Mouse (Mus musculus): ENCODE results near the gene Lsg1.

Gene Lsg1

GRCm38 (mm10) chr16:30600431-30601045 is 13.1 kb upstream of the Lsg1 start:
- DNase-seq (ENCODE audit: low spot score) = peak; percentile 27

- peak; percentile 77 for DNase-seq (ENCODE audit: low spot score)
Measured at GRCm38 (mm10) chr16:30599491-30600268, 12.3 kb upstream of the Lsg1 start, which contains the start of gene Fam43a. TSS of gene Fam43a (plus strand) at chr16:30599723.

GRCm38 (mm10) chr16:30596959-30597681 is 9.7 kb upstream of the Lsg1 start:
- DNase-seq (ENCODE audit: low spot score) = peak; percentile 68

GRCm38 (mm10) chr16:30595835-30596557 is 8.6 kb upstream of the Lsg1 start:
- no peak for DNase-seq (ENCODE audit: low spot score)

- DNase-seq (ENCODE audit: low spot score) = no peak
Measured at GRCm38 (mm10) chr16:30595356-30595755, 8.0 kb upstream of the Lsg1 start.

GRCm38 (mm10) chr16:30591990-30592389 is 4.6 kb upstream of the Lsg1 start:
- DNase-seq (ENCODE audit: low spot score) = no peak

GRCm38 (mm10) chr16:30590264-30591209 is 3.1 kb upstream of the Lsg1 start:
- DNase-seq (ENCODE audit: low spot score) = no peak

GRCm38 (mm10) chr16:30586935-30587493 is 378 bp downstream of the Lsg1 start:
- peak; percentile 57 for DNase-seq (ENCODE audit: low spot score)

- no peak for DNase-seq (ENCODE audit: low spot score)
Measured at GRCm38 (mm10) chr16:30580765-30581164, 6.6 kb downstream of the Lsg1 start.

- no peak for DNase-seq (ENCODE audit: low spot score)
Measured at GRCm38 (mm10) chr16:30576392-30576791, 11.0 kb downstream of the Lsg1 start.

- no peak for DNase-seq (ENCODE audit: low spot score)
Measured at GRCm38 (mm10) chr16:30575815-30576214, 11.6 kb downstream of the Lsg1 start.

- no peak for DNase-seq (ENCODE audit: low spot score)
Measured at GRCm38 (mm10) chr16:30572239-30572638, 15.2 kb downstream of the Lsg1 start.

GRCm38 (mm10) chr16:30571378-30571777 is 16.0 kb downstream of the Lsg1 start:
- no peak for DNase-seq (ENCODE audit: low spot score)

GRCm38 (mm10) chr16:30570173-30570572 is 17.2 kb downstream of the Lsg1 start:
- no peak for DNase-seq (ENCODE audit: low spot score)

- no peak for DNase-seq (ENCODE audit: low spot score)
Measured at GRCm38 (mm10) chr16:30565631-30566030, 21.8 kb downstream of the Lsg1 start.

- no peak for DNase-seq (ENCODE audit: low spot score)
Measured at GRCm38 (mm10) chr16:30560601-30561000, 26.8 kb downstream of the Lsg1 start.

GRCm38 (mm10) chr16:30559312-30559992 is 27.9 kb downstream of the Lsg1 start:
- no peak for DNase-seq (ENCODE audit: low spot score)

GRCm38 (mm10) chr16:30554109-30554508 is 33.3 kb downstream of the Lsg1 start:
- no peak for DNase-seq (ENCODE audit: low spot score)

- DNase-seq (ENCODE audit: low spot score) = peak; percentile 63
Measured at GRCm38 (mm10) chr16:30552621-30553338, 34.6 kb downstream of the Lsg1 start.

Data from testis, postnatal 14 days (tissue).